Mouse (Mus musculus) left cerebral cortex, postnatal 25 days (tissue): ENCODE results near the gene Lpcat3. TPM values are rescaled to one million over a fixed set of nuclear protein-coding genes. Genes with fewer than 3 reads are reported as not detected.
"Not testable (repeated sequence)": the region's sequence is repeated elsewhere in the genome, so short reads cannot be mapped to it uniquely, and the experiment has no call there.

Experiments
- DNase-seq, 2 experiments: peaks; one replicate each; pipeline ENCODE4 v3.0.0; 2022; ENCODE audit warnings: low spot score in 2 of 2, mixed read lengths in 1 of 2
- intact Hi-C: fragments of 180-260 bp; cut with DNase I; formaldehyde crosslinking; loops from one replicate; pipeline ENCODE4 v1.15.1; 2025
- total RNA-seq, 2 experiments: library from RNA; stranded (reverse); gene quantifications; 2 replicates each; pipeline ENCODE4 v1.2.3; 2021

Gene Lpcat3
- total RNA-seq: 10 to 100 TPM; 22.4 to 31.2 TPM

DNA sequence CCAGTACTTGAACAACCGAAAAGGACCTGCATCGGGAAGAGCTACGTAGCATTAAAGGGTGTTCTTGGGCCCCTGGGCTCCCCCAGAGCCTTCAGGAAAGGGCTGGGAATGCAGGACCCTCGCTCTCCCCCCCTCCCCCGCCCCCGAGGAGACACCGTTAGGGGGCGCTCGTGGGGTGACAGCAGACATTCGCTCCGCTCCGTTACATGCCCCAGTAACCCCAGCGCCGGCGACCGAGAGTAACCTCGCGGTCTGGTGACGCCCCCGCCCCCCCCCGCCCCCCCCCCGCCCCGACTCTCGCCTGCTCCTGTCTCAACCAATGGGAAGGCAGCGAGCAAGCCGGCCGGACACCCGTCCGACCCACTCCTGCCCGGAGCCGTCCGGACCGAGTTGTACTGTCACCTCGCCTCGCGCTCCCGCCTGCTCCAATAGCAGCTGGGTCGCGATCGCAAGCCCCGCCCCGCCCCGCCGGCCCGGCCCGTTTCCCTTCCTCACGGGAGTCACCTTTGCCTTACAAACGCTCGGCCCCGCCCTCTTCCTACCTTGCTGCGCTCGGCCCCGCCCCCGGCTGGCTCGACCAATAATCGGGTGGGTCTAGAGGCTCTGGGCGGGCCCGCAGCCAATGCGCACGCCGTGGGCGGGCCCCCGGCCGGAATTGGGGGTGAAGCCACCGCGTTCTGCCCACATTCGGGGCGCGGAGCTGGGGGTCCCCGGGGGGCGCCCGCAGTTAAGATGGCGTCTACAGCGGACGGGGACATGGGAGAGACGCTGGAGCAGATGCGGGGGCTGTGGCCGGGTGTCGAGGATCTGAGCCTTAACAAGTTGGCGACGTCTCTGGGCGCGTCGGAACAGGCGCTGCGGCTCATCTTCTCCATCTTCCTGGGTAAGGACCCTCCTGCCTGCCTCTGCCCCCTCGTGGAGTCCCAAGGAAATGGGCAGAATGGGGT, at the start of gene Lpcat3:
Gene Lpcat3 (plus strand): TSS at position 551 of the 947 bp plus-strand sequence.
- intact Hi-C loops: loop anchor here (2.0 to 5.0 kb wide), 3 partner anchors 40 to 95 kb away; partner anchors contain the start of genes Atn1, Emg1, Gm45234 and Phb2
- peak; percentile 98 for DNase-seq

- intact Hi-C loops: no loop called here
- no peak for DNase-seq
These were observed 37.2 kb upstream of the Lpcat3 start for GRCm38 (mm10) chr6:124625612-124626011.

- intact Hi-C loops, DNase-seq: not testable (repeated sequence)
These were observed 36.6 kb upstream of the Lpcat3 start for GRCm38 (mm10) chr6:124626184-124626583.

DNA sequence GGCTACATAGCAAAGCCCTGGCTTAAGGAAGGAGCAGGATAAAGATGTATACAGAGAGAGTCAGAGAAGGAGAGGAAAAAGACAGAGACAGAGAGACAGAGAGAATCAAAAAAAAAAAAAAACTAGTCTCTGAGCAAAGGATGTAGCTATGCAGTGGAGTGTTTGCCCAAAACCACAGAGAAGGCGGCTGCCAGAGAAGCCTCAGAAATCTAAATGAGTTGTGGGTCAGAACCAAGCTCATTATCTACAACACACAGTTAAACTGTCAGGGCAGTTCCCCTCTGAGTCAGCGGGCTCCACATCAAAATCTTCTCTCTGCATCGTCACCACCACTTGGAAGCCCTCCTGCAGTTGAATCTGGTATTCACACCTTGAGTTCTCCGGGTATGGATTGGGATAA, 32.1 kb upstream of the Lpcat3 start:
- DNase-seq: no peak
- intact Hi-C loops: no loop called here

GRCm38 (mm10) chr6:124635985-124636384, 26.8 kb upstream of the Lpcat3 start, which contains the start of gene C1s2:
Gene C1s2, minus strand, starts transcription at chr6:124636085.
- intact Hi-C loops, DNase-seq: not testable (repeated sequence)

DNA sequence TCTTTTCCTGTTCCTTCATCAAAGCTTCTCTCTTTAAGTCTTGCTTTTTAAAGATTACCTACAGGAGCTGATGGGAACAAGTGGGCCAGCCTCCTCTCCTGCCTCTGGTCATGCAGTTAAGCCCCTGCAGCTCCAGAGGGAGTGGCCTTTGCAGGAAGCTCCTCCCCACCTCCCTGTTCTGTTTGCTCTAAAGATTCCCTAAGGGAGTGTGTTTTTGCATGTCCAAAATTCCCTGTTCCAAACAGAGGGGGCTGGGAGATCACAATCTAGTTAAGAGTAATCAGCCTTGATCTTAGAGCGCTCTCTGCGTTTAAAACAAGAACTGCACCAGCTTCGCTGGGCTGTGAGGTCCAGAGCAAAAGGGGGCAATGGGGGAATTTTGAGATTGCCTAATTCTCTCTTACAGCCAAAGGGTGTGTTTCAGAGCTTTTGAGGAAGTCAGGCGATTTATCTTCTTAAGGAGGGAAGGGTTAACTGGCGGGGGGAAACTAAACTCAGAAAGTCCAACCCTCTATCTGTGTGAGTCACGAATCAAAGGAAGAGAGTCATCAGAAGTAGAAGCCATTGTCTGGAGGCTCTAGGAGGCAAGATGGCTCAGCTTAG, 25.9 kb upstream of the Lpcat3 start:
- intact Hi-C loops: not testable (repeated sequence)

GRCm38 (mm10) chr6:124640041-124640440, 22.8 kb upstream of the Lpcat3 start:
- DNase-seq: peak in 1 of 2 experiments; percentile 15
- intact Hi-C loops: loop anchor here (5.0 to 10.0 kb wide), 2 partner anchors 68 to 155 kb away; partner anchors contain the start of gene C1rb

More for the DNA sequence above, 25.9 kb upstream of the Lpcat3 start:
- DNase-seq: not testable (repeated sequence)

DNA sequence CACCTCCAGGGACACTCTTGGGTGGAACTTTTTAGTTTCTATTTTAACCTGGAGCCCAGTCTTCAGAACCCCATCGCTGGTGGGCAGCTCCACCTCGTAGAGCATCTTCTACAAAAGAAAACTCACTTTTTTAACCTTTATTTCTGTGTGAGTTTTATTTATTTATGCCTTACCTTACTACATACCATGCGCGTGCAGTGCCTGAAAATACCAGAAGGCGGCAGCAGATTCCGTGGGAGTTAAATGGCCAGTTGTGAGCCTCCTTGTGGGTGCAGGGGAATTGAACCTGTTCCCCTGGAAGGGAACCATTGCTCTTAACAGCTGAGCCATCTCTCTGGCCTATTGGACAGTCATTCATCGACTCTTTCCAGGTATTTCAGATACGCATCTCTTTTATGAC, 21.8 kb upstream of the Lpcat3 start:
- DNase-seq: peak; percentile 24 to 46
- intact Hi-C loops: loop anchor here (5.0 to 10.0 kb wide), 2 partner anchors 69 to 156 kb away; partner anchors contain the start of gene C1rb

- intact Hi-C loops: loop anchor here (10.0 kb wide), 1 partner anchor 162 kb away; no protein-coding TSS in a partner anchor
- no peak for DNase-seq
These were observed 16.4 kb upstream of the Lpcat3 start for GRCm38 (mm10) chr6:124646394-124646793.

- intact Hi-C loops: no loop called here
- no peak for DNase-seq
These were observed 6.9 kb upstream of the Lpcat3 start for GRCm38 (mm10) chr6:124655893-124656292.

DNA sequence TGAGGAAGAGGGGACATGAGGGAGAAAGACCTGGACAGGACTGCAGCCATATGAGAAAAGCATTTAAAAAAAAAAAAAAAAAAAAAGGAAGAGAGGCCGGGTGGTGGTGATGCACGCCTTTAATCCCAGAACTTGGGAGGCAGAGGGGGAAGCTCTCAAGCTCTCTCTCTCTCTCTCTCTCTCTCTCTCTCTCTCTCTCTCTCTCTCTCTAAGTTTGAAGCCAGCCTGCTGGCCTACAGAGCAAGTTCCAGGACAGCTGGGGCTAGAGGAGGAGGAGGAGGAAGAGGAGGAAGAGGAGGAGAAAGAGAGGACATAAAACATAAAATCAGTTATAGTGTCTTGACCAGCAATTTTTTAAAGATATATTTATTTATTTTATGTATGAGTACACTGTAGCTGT, 4.8 kb upstream of the Lpcat3 start:
- no peak for DNase-seq
- intact Hi-C loops: no loop called here

GRCm38 (mm10) chr6:124661156-124661806, 1.5 kb upstream of the Lpcat3 start:
- intact Hi-C loops: loop anchor here (5.0 kb wide), 2 partner anchors 41 to 96 kb away; partner anchors contain the start of genes Atn1 and Gm45234
- no peak for DNase-seq

DNA sequence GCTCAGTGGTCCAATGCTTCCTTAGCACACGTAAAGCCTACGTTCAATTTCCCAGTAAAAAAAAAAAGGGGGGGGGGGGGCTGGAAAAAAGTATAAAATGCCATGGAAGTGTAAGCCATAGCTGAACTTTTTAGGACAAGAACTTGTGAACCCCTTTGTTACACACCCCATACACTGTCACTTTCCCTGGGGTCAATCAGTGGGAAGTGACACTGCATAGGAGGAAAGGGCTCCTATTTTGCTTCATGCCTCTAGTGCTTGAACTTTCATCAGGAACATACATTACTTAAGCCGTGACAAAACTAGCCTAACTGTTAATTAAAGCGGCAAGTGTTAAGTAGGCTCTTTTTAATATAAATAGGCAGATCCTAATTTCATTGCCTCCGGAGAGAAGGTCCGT, 832 bp upstream of the Lpcat3 start:
- DNase-seq: no peak
- intact Hi-C loops: loop anchor here (2.0 to 5.0 kb wide), 3 partner anchors 40 to 95 kb away; partner anchors contain the start of genes Atn1, Emg1, Gm45234 and Phb2

DNA sequence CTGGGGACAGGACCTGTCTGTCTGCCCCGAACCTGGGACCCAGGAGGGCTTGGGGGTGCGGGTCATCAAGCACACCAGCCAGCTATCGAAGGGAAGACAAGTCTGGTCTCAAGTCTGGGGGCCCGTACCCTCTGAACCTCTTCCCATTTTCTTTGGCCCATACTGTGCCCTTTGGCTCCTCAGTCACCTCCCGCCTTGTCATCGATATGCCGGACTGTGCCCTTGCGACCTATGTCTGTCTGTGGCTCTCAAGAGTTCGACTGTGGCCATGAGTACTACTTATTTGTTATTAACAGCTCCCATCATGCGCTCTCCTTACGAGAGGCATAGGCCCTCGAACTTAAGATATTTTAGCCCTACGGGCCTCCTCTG, 583 bp downstream of the Lpcat3 start:
- DNase-seq: no peak
- intact Hi-C loops: loop anchor here (2.0 to 5.0 kb wide), 3 partner anchors 39 to 94 kb away; partner anchors contain the start of genes Atn1, Emg1, Gm45234 and Phb2

DNA sequence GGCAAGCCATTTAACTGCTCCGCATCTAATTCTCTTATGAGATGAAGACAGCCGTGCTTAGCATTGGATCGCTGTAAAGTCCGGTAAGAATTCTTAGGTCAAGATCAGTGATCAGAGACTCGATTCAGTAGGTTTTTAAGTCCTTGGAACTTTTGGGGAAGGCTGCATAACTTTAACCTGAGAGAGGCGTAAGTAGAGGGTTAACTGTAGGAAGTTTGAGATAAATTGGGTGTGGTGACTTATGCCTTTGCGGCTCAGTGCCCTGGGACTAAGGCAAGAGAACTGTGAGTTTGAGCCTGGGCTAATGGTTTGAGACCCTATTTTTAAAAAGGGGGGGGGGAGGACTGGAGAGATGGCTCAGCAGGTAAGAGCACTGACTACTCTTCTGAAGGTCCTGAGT, 1.4 kb downstream of the Lpcat3 start:
- intact Hi-C loops: loop anchor here (5.0 kb wide), 2 partner anchors 38 to 93 kb away; partner anchors contain the start of genes Atn1 and Gm45234
- DNase-seq: no peak

DNA sequence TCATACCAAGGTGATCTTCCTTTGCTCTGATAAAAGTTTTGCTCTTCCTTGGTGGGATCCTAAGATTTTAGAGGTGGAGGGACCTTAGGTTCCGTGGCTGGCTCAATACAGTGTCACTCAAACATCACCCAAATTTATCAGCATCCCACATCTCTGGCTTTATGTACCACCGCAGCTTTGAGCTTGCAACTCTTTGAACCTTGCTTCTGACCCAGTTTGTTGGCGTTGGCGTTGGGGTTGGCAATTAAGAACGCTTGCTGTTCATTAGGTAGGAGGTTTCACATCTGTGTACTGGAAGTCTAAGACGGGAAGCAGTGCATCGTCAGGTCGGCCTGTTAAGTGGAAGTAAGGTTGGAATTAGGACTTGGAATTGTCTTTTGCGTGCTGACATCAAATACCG, 2.2 kb downstream of the Lpcat3 start:
- intact Hi-C loops: no loop called here
- no peak for DNase-seq

- intact Hi-C loops: no loop called here
- no peak for DNase-seq
These were observed 6.5 kb downstream of the Lpcat3 start for GRCm38 (mm10) chr6:124669234-124669859.

GRCm38 (mm10) chr6:124670281-124670900, 7.6 kb downstream of the Lpcat3 start:
- intact Hi-C loops: no loop called here
- no peak for DNase-seq

- DNase-seq: no peak
- intact Hi-C loops: no loop called here
These were observed 9.3 kb downstream of the Lpcat3 start for GRCm38 (mm10) chr6:124672100-124672499.
